Mouse (Mus musculus) hindbrain, embryonic 15.5 days (tissue): ENCODE data around the gene Selenov. TPM values are rescaled to one million over a fixed set of nuclear protein-coding genes. Genes with fewer than 3 reads are reported as not detected.
"Not testable (repeated sequence)": the region's sequence is repeated elsewhere in the genome, so short reads cannot be mapped to it uniquely, and the experiment has no call there.

ENCODE experiments used
- ATAC-seq: fragments of 200-750 bp; cut with Nextera tagmentation; 2 replicates; pipeline ENCODE4 v1.8.0; 2017; ENCODE audit warnings: low read depth, moderate number of reproducible peaks, moderate TSS enrichment; ENCODE audit not compliant: low FRiP score
- H3K27ac ChIP-seq: fragments of 300-500 bp; sonication (generic); replicated peaks from 2 replicates; pipeline ENCODE4 v1.5.1; 2015; ENCODE audit warnings: mild to moderate bottlenecking, inconsistent platforms
- H3K27me3 ChIP-seq: fragments of 300-500 bp; sonication (generic); 2 replicates; pipeline ENCODE4 v1.6.1; 2015; ENCODE audit warnings: control low read depth, inconsistent platforms
- H3K36me3 ChIP-seq: fragments of 300-500 bp; sonication (generic); 2 replicates; pipeline ENCODE4 v1.6.1; 2015; ENCODE audit warnings: control low read depth, inconsistent platforms
- H3K4me1 ChIP-seq: fragments of 300-500 bp; sonication (generic); replicated peaks from 2 replicates; pipeline ENCODE4 v1.6.1; 2015; ENCODE audit warnings: control low read depth, inconsistent platforms
- H3K4me2 ChIP-seq: fragments of 300-500 bp; sonication (generic); 2 replicates; pipeline ENCODE4 v1.6.1; 2015; ENCODE audit warnings: moderate library complexity, mild to moderate bottlenecking, inconsistent platforms
- H3K4me3 ChIP-seq: fragments of 300-500 bp; sonication (generic); 2 replicates; pipeline ENCODE4 v1.5.1; 2015; ENCODE audit warnings: mild to moderate bottlenecking, inconsistent platforms
- H3K9ac ChIP-seq: fragments of 300-500 bp; sonication (generic); 2 replicates; pipeline ENCODE4 v1.6.1; 2015; ENCODE audit warnings: inconsistent platforms
- H3K9me3 ChIP-seq: fragments of 300-500 bp; sonication (generic); 2 replicates; pipeline ENCODE4 v1.6.1; 2016; ENCODE audit warnings: control low read depth, inconsistent platforms
- WGBS: fragments of 180-500 bp; shearing (Covaris S2); methylation state at CpG from one replicate; pipeline ENCODE4 v1.1.7; 2015; 5-methylcytosine and 5-hydroxymethylcytosine counted together
- polyA plus RNA-seq: library from polyadenylated mRNA; unstranded; fragments of >200 nt; fragmentation: Nextera tagmentation; extraction: Ambion mirVana; gene quantifications from 2 replicates; pipeline ENCODE4 v1.2.1, GENCODE M21; 2015

The Selenov gene
- polyA plus RNA-seq, 1 experiment from 2014 or later, result 0.62 TPM

DNA sequence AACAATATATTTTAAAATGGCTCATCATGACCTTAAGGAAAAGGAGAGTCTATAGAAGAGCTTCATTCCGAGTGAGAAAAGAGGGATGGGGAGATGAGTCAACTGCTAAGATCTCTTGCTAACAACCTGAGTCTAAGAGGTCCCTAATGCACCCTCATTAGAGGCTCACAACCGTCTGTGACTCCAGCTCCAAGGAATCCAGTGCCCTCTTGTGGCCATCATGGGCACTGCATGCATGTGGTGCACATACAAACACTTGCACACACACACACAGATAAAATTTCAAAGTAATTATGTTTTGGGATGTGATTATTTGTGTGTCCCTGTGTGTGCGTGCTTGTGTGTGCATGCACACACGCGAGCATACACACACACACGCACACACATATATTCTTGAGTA lies 35.5 kb downstream of the Selenov start:
- Histone ChIP-seq H3K27me3 (no peaks in the 10 kb centered on the region), H3K36me3 (no peaks in the 10 kb centered on the region), H3K4me3 (no peak overlapping the region), H3K4me1 (no peaks in the 10 kb centered on the region), H3K9me3 (no peaks in the 10 kb centered on the region), H3K27ac (no peak overlapping the region), H3K4me2 (no peak overlapping the region), H3K9ac (no peak overlapping the region)
- no peak for ATAC-seq
- 89% methylated on average over 6 of the region's 6 CpGs for WGBS

DNA sequence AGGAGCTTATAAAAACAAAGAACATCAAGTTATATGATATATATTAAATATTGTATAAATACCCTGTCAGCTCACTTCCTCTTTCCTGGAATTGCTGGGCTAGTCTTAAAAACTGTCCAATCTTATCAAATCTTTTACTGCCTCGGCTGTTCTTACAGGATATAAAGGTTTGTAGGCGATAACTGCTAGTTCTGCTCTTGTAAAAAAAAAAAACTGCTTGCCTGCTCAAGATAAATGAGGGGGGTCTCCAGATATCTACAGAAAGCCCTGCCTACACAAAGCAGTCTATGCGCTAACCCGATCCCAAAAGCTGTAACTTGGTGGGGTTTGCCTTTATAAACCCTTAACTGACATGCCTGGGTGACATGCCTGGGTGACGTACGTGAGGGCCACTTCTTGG lies 36.4 kb downstream of the Selenov start:
- Histone ChIP-seq H3K4me1 (no peaks in the 10 kb centered on the region), H3K4me3 (no peak overlapping the region), H3K27ac (no peak overlapping the region), H3K9me3 (no peaks in the 10 kb centered on the region), H3K36me3 (no peaks in the 10 kb centered on the region), H3K27me3 (no peaks in the 10 kb centered on the region), H3K9ac (no peak overlapping the region), H3K4me2 (no peak overlapping the region)
- WGBS, result 95% methylated on average over 6 of the region's 6 CpGs
- no peak for ATAC-seq

DNA sequence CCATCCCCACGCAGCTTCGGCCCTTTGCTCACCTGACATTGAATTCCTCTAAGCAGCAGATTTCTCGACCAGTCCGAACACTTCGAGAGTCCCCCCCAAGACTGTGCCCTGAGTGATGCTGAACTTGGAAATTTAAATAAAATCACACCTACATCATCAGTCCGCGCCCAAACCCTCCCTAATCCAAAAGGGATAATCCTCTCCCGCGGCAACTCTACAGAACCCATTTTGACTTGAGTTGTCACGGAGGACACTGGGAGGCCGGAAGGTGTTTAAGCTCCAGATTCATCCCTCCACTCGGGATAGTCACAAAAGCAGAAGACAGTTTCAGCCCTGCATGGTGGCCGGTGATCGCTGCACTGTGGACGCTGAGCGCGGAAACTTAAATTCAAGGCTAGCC lies 39.0 kb downstream of the Selenov start:
- Histone ChIP-seq H3K27ac (no peak overlapping the region), H3K4me2 (no peak overlapping the region), H3K27me3 (no peaks in the 10 kb centered on the region), H3K9me3 (no peaks in the 10 kb centered on the region), H3K4me1 (no peaks in the 10 kb centered on the region), H3K4me3 (no peak overlapping the region), H3K36me3 (no peaks in the 10 kb centered on the region), H3K9ac (no peak overlapping the region)
- no peak for ATAC-seq
- WGBS, result 90% methylated on average over 17 of the region's 17 CpGs

DNA sequence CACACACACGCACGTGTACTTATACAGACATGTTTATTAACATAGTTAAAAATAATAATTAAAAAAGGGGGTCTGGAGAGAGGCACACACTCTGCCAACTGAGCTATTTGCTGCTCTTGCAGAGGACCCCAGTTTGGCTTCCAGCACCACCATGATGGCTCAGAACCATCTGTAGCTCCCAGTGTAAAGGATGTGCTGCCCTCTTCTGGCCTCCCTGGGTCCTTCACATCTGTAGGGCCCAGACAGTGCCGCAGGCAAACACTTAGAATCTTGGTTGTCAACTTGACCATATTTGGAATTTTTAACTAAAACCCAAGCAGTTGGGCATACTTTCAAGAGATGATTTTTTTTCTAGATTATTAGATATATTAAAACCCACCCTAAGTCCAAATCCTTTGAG lies 42.0 kb downstream of the Selenov start:
- ATAC-seq, result no peak
- no peaks in the 10 kb centered on the region for H3K36me3 ChIP-seq
- H3K9ac ChIP-seq, result no peak overlapping the region
- no peak overlapping the region for H3K4me2 ChIP-seq
- H3K27me3 ChIP-seq, result no peaks in the 10 kb centered on the region
- no peak overlapping the region for H3K27ac ChIP-seq
- no peaks in the 10 kb centered on the region for H3K4me1 ChIP-seq
- no peaks in the 10 kb centered on the region for H3K9me3 ChIP-seq
- 96% methylated on average over 3 of the region's 3 CpGs for WGBS
- no peak overlapping the region for H3K4me3 ChIP-seq

DNA sequence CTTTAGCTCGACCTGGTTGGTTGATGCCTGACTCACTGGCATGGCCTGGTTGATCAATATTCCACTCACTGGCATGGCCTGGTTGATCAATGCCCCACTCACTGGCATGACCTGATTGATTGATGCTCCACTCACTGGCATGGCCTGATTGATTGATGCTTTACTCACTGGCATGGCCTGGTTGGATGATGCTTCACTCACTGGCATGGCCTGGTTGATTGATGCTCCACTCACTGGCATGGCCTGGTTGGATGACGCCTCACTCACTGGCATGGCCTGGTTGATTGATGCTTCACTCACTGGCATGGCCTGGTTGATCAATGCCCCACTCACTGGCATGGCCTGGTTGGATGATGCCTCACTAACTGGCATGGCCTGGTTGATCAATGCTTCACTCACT lies 47.0 kb downstream of the Selenov start:
- H3K9ac ChIP-seq, H3K27me3 ChIP-seq, ATAC-seq, H3K4me3 ChIP-seq, H3K27ac ChIP-seq, H3K4me2 ChIP-seq, H3K9me3 ChIP-seq, H3K36me3 ChIP-seq, H3K4me1 ChIP-seq: not testable (repeated sequence)
- 85% methylated on average over 2 of the region's 2 CpGs for WGBS

Other genes with a start within 250 kb of the Selenov start
- gene Psmc4, start 241.1 kb downstream of the Selenov start, polyA plus RNA-seq, result 276 and 284 TPM in 2 replicates
- 0.41 and 0.71 TPM in 2 replicates for gene Fcgbp, start 219.9 kb downstream of the Selenov start, polyA plus RNA-seq
- 0.08 and 0.13 TPM in 2 replicates for gene 9530053A07Rik, start 161.7 kb downstream of the Selenov start, polyA plus RNA-seq
- gene Fbl, start 121.5 kb downstream of the Selenov start, polyA plus RNA-seq, result 76.5 and 81.8 TPM in 2 replicates
- 14.0 and 14.9 TPM in 2 replicates for gene Dyrk1b, start 111.7 kb downstream of the Selenov start, polyA plus RNA-seq
- gene Eid2, start 23.3 kb downstream of the Selenov start, polyA plus RNA-seq, result 19.9 and 23.7 TPM in 2 replicates
- gene Eid2b, start 13.4 kb downstream of the Selenov start, polyA plus RNA-seq, result 38.4 and 38.7 TPM in 2 replicates
- 18.4 and 26.9 TPM in 2 replicates for gene Dll3, start 11.1 kb upstream of the Selenov start, polyA plus RNA-seq
- 129 and 131 TPM in 2 replicates for gene Timm50, start 20.9 kb upstream of the Selenov start, polyA plus RNA-seq
- 94.0 and 104 TPM in 2 replicates for gene Supt5, start 47.6 kb upstream of the Selenov start, polyA plus RNA-seq
- gene Rps16, start 59.5 kb upstream of the Selenov start, polyA plus RNA-seq, result 444 and 501 TPM in 2 replicates
- 26.8 and 27.6 TPM in 2 replicates for gene Plekhg2, start 81.4 kb upstream of the Selenov start, polyA plus RNA-seq
- gene Zfp36, start 89.1 kb upstream of the Selenov start, polyA plus RNA-seq, result 4.4 and 4.6 TPM in 2 replicates
- gene Med29, start 101.5 kb upstream of the Selenov start, polyA plus RNA-seq, result 46.1 and 46.6 TPM in 2 replicates
- gene Paf1, start 101.8 kb upstream of the Selenov start, polyA plus RNA-seq, result 93.3 and 96.8 TPM in 2 replicates
- gene Gmfg, start 146.3 kb upstream of the Selenov start, polyA plus RNA-seq, result 4.1 and 4.9 TPM in 2 replicates
- gene Lrfn1, start 160.8 kb upstream of the Selenov start, polyA plus RNA-seq, result 20.3 and 25.5 TPM in 2 replicates
- gene Ifnl2, start 219.3 kb upstream of the Selenov start, polyA plus RNA-seq, result not detected in 2 replicates
- not detected in 2 replicates for gene Ifnl3, start 231.7 kb upstream of the Selenov start, polyA plus RNA-seq
- not detected in 2 replicates for gene Sycn, start 249.7 kb upstream of the Selenov start, polyA plus RNA-seq